Mouse (Mus musculus): ENCODE data around the gene Gabbr2. TPM values are rescaled to one million over a fixed set of nuclear protein-coding genes. Genes with fewer than 3 reads are reported as not detected.

Gabbr2 gene
- total and polyA plus RNA-seq, 3 experiments: not detected

DNA sequence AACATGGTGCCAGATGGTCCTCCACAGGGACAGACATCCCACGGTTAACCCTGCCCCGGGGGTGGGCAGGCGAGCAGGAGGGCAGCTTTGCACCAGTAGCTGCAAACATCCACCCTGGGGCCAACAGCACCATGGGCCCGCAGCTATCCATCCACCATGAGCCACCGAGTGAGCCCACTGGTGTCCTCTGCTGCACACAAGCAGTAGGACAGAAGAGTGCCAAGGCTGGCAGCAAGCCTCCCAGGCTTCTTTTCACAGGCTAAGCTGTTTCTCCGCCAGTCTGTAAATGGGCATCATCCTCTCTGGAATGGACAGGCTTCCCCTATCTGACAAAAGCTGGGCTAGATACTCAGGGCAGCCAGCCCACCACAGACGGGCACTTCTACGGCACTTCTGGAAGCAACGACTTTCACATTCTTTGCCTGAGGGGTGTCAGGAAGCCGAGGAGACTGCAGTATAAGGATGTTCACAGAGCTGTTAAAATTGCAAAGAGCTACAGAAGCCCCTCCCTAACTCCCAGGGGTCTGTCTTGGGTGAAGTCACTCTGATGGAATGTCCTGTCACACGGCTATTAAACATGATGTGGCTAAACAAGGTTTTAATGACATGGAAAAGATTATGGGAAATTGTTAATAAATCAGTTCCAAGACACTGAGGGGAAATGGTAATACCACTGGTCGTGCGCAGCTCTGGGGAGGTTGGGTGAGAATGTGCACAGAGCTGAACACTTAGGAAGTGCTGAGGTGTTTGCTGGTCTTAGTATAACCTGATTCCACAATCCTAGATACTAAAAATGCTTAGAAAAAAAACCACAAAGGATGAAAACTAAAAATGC lies 45.0 kb upstream of the Gabbr2 start:
- peaks cover 3 to 5% of the 10 kb centered on the region in 2 experiments; a peak in 1 of 4 replicates for H3K4me1 ChIP-seq (ENCODE audit: control insufficient read depth in 1 of 2, insufficient read depth in 2 of 2)
- dilution Hi-C loops (cut with MboI; ENCODE audit: extremely low pct_ligation_motif_present, extremely low pct_unique_long_range_greater_than_20kb, low sequenced_read_pairs) (no loop called here), in situ Hi-C loops (cut with MboI; ENCODE audit: low pct_ligation_motif_present, low pct_unique_long_range_greater_than_20kb, low sequenced_read_pairs) (loop anchor here (10.0 kb wide), 1 partner anchor 222 kb away; no protein-coding TSS in a partner anchor)
- TF ChIP-seq CHD1 (IDR thresholded peaks at IDR 0.05; ENCODE audit: low read depth, low read length): no peak
- TF ChIP-seq ZNF384 (IDR thresholded peaks at IDR 0.05; ENCODE audit: low read depth, low read length): no peak
- TF ChIP-seq MAX (IDR thresholded peaks at IDR 0.05; ENCODE audit: low read length): no peak
- no peak for TF ChIP-seq TBP (conservative IDR thresholded peaks at IDR 0.05; ENCODE audit: low read depth, low read length)
- TF ChIP-seq NELFE (IDR thresholded peaks at IDR 0.05; ENCODE audit: low read depth, low read length): no peak
- TF ChIP-seq USF2 (conservative IDR thresholded peaks at IDR 0.05; ENCODE audit: low read depth, low read length): no peak
- TF ChIP-seq ELF1 (IDR thresholded peaks at IDR 0.05; ENCODE audit: low read depth, low read length): no peak
- no peak for TF ChIP-seq BHLHE40 (IDR thresholded peaks at IDR 0.05; ENCODE audit: low read depth, low read length)
- no peak for TF ChIP-seq ZC3H11A (IDR thresholded peaks at IDR 0.05; ENCODE audit: low read depth, low read length)
- no peak for TF ChIP-seq ETS1 (conservative IDR thresholded peaks at IDR 0.05; ENCODE audit: low read depth, low read length)
- TF ChIP-seq SMC3 (IDR thresholded peaks at IDR 0.05; ENCODE audit: low read depth, low read length): no peak
- TF ChIP-seq EP300 (IDR thresholded peaks at IDR 0.05; ENCODE audit: low read length): no peak
- no peak for TF ChIP-seq PAX5 (IDR thresholded peaks at IDR 0.05; ENCODE audit: low read length)
- TF ChIP-seq RAD21 (IDR thresholded peaks at IDR 0.05; ENCODE audit: low read depth, low read length): no peak
- TF ChIP-seq ZMIZ1 (IDR thresholded peaks at IDR 0.05; ENCODE audit: low read depth, low read length): no peak
- no peak for TF ChIP-seq HCFC1 (IDR thresholded peaks at IDR 0.05; ENCODE audit: low read depth, low read length)
- TF ChIP-seq TCF12 (IDR thresholded peaks at IDR 0.05; ENCODE audit: low read depth, low read length): no peak
- no peak for TF ChIP-seq MYC (IDR thresholded peaks at IDR 0.05; ENCODE audit: low read depth, low read length)
- TF ChIP-seq JUN (IDR thresholded peaks at IDR 0.05; ENCODE audit: insufficient read depth, low read depth, low read length): no peak
- TF ChIP-seq POLR2AphosphoS2 (IDR thresholded peaks at IDR 0.05; ENCODE audit: low read depth, low read length): no peak
- DNase-seq (ENCODE audit: extremely low read depth): no peak
- H3K27me3 ChIP-seq (replicated peaks): peaks cover 85% of the 10 kb centered on the region
- no peaks in the 10 kb centered on the region for H3K79me2 ChIP-seq (replicated peaks; ENCODE audit: control insufficient read depth, extremely low read depth, insufficient read depth, poor library complexity, severe bottlenecking)
- no peak overlapping the region for H3K9ac ChIP-seq (ENCODE audit: insufficient read depth, low read depth)
- no peak overlapping the region for H3K4me3 ChIP-seq (replicated peaks in 1 of 3; ENCODE audit: low read depth in 2 of 3, low read length in 2 of 3, poor library complexity in 1 of 3)
- no peak overlapping the region for H3K4me2 ChIP-seq (ENCODE audit: insufficient read depth, low read depth, poor library complexity, severe bottlenecking)
- no peaks in the 10 kb centered on the region for H3K9me3 ChIP-seq (replicated peaks; ENCODE audit: low read length)
- no peaks in the 10 kb centered on the region for H3K36me3 ChIP-seq (replicated peaks in 1 of 2; ENCODE audit: control insufficient read depth in 1 of 2, insufficient read depth in 1 of 2, low read length in 1 of 2)
- H3K27ac ChIP-seq (ENCODE audit: insufficient read depth, low read depth): no peak overlapping the region

- in situ Hi-C loops (cut with MboI; ENCODE audit: low pct_ligation_motif_present, low pct_unique_long_range_greater_than_20kb, low sequenced_read_pairs) (loop anchor here (10.0 kb wide), 1 partner anchor 221 kb away; no protein-coding TSS in a partner anchor), dilution Hi-C loops (cut with MboI; ENCODE audit: extremely low pct_ligation_motif_present, extremely low pct_unique_long_range_greater_than_20kb, low sequenced_read_pairs) (no loop called here)
- no peaks in the 10 kb centered on the region for H3K79me2 ChIP-seq (replicated peaks; ENCODE audit: control insufficient read depth, extremely low read depth, insufficient read depth, poor library complexity, severe bottlenecking)
- H3K9me3 ChIP-seq (replicated peaks; ENCODE audit: low read length): no peaks in the 10 kb centered on the region
- H3K4me1 ChIP-seq (ENCODE audit: control insufficient read depth in 1 of 2, insufficient read depth in 2 of 2): 0 out of 4 replicates have a peak, but pooled peaks cover 2 to 3% of the 10 kb centered on the region in 2 experiments
- H3K27me3 ChIP-seq (replicated peaks): peaks cover 84% of the 10 kb centered on the region
- no peaks in the 10 kb centered on the region for H3K36me3 ChIP-seq (replicated peaks in 1 of 2; ENCODE audit: control insufficient read depth in 1 of 2, insufficient read depth in 1 of 2, low read length in 1 of 2)
- no peak overlapping the region for H3K9ac ChIP-seq (ENCODE audit: insufficient read depth, low read depth)
- TF ChIP-seq MEF2A (IDR thresholded peaks at IDR 0.05; ENCODE audit: borderline replicate concordance, low read depth, low read length) (no peak), UBTF (IDR thresholded peaks at IDR 0.05; ENCODE audit: low read depth, low read length) (no peak), CHD2 (IDR thresholded peaks at IDR 0.05; ENCODE audit: low read length) (no peak), MYC (IDR thresholded peaks at IDR 0.05; ENCODE audit: low read depth, low read length) (no peak), POLR2A (IDR thresholded peaks at IDR 0.05; ENCODE audit: low read depth, low read length) (no peak), EP300 (IDR thresholded peaks at IDR 0.05; ENCODE audit: low read length) (no peak), ELF1 (IDR thresholded peaks at IDR 0.05; ENCODE audit: low read depth, low read length) (no peak), JUND (conservative IDR thresholded peaks at IDR 0.05; ENCODE audit: low read depth, low read length) (no peak), POLR2AphosphoS2 (IDR thresholded peaks at IDR 0.05; ENCODE audit: low read depth, low read length) (no peak), ETS1 (conservative IDR thresholded peaks at IDR 0.05; ENCODE audit: low read depth, low read length) (no peak), ZKSCAN1 (IDR thresholded peaks at IDR 0.05; ENCODE audit: borderline replicate concordance, low read depth, low read length) (no peak), TCF12 (IDR thresholded peaks at IDR 0.05; ENCODE audit: low read depth, low read length) (no peak), IRF4 (IDR thresholded peaks at IDR 0.05; ENCODE audit: low read depth, low read length) (no peak)
- no peak overlapping the region for H3K4me2 ChIP-seq (ENCODE audit: insufficient read depth, low read depth, poor library complexity, severe bottlenecking)
- no peak for DNase-seq (ENCODE audit: extremely low read depth)
- no peak overlapping the region for H3K4me3 ChIP-seq (replicated peaks in 1 of 3; ENCODE audit: low read depth in 2 of 3, low read length in 2 of 3, poor library complexity in 1 of 3)
- no peak overlapping the region for H3K27ac ChIP-seq (ENCODE audit: insufficient read depth, low read depth)
Measured at GRCm38 (mm10) chr4:47035536-47035935, 43.9 kb upstream of the Gabbr2 start.
